Mouse (Mus musculus) erythroblast, embryonic 14.5 days (primary cell): ENCODE data around the gene Carhsp1.

Source experiments
- GATA1 ChIP-seq: IDR thresholded peaks from 2 replicates; pipeline ENCODE4 v1.6.1; 2012; ENCODE audit warnings: low read length, inconsistent platforms, mixed read lengths
- TAL1 ChIP-seq: IDR thresholded peaks from 3 replicates; pipeline ENCODE4 v1.6.1; 2012; ENCODE audit warnings: low read length, inconsistent platforms, mixed read lengths

DNA sequence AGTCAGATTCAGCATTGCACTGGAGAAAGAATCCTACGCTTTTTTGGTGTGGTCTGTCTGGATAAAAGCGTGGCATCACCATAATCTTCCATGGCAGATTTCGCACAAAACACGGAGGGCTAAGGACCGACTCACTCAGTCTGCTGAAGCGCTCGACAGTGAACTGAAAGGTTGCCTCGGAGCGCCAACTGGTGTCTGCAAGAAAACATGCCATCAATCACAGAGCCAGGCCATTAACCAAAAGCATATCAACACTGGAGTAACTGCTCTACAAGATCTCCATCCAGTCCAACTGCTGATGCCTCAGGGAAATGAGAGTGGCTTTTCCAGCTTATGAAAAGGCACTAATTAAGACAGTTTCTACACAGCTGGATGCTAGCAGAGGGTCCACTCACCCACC lies 40.0 kb upstream of the Carhsp1 start:
- TF ChIP-seq GATA1 (no peak), TAL1 (no peak)
